Mouse (Mus musculus) stomach, embryonic 15.5 days (tissue): ENCODE data around the gene Gm10142. TPM values are rescaled to one million over a fixed set of nuclear protein-coding genes. Genes with fewer than 3 reads are reported as not detected.
"Not testable (repeated sequence)": the region's sequence is repeated elsewhere in the genome, so short reads cannot be mapped to it uniquely, and the experiment has no call there.

Experiments used
- ATAC-seq: fragments of 200-750 bp; cut with Nextera tagmentation; 2 replicates; pipeline ENCODE4 v1.8.0; 2017; ENCODE audit warnings: low read depth, moderate number of reproducible peaks, moderate TSS enrichment; ENCODE audit not compliant: insufficient read depth, low FRiP score
- H3K27ac ChIP-seq: fragments of 300-500 bp; sonication (generic); 2 replicates; pipeline ENCODE4 v1.5.1; 2015; ENCODE audit warnings: mild to moderate bottlenecking, inconsistent platforms
- H3K27me3 ChIP-seq: fragments of 300-500 bp; sonication (generic); replicated peaks from 2 replicates; pipeline ENCODE4 v1.6.1; 2015; ENCODE audit warnings: inconsistent platforms
- H3K36me3 ChIP-seq: fragments of 300-500 bp; sonication (generic); 2 replicates; pipeline ENCODE4 v1.6.1; 2015; ENCODE audit warnings: inconsistent platforms
- H3K4me1 ChIP-seq: fragments of 300-500 bp; sonication (generic); 2 replicates; pipeline ENCODE4 v1.6.1; 2015; ENCODE audit warnings: inconsistent platforms
- H3K4me2 ChIP-seq: fragments of 300-500 bp; sonication (generic); 2 replicates; pipeline ENCODE4 v1.6.1; 2015; ENCODE audit warnings: mild to moderate bottlenecking, inconsistent platforms
- H3K4me3 ChIP-seq: fragments of 300-500 bp; sonication (generic); replicated peaks from 2 replicates; pipeline ENCODE4 v1.5.1; 2015; ENCODE audit warnings: inconsistent platforms
- H3K9ac ChIP-seq: fragments of 300-500 bp; sonication (generic); 2 replicates; pipeline ENCODE4 v1.6.1; 2015; ENCODE audit warnings: inconsistent platforms
- H3K9me3 ChIP-seq: fragments of 300-500 bp; sonication (generic); 2 replicates; pipeline ENCODE4 v1.6.1; 2016; ENCODE audit warnings: inconsistent platforms
- WGBS: fragments of 180-500 bp; shearing (Covaris S2); methylation state at CpG from one replicate; pipeline ENCODE4 v1.1.7; 2015; 5-methylcytosine and 5-hydroxymethylcytosine counted together
- polyA plus RNA-seq: library from polyadenylated mRNA; unstranded; fragments of >200 nt; fragmentation: Nextera tagmentation; extraction: Ambion mirVana; gene quantifications from 2 replicates; pipeline ENCODE4 v1.2.1, GENCODE M21; 2015

Gm10142 gene
- polyA plus RNA-seq, 1 experiment from 2014 or later, result not detected

DNA sequence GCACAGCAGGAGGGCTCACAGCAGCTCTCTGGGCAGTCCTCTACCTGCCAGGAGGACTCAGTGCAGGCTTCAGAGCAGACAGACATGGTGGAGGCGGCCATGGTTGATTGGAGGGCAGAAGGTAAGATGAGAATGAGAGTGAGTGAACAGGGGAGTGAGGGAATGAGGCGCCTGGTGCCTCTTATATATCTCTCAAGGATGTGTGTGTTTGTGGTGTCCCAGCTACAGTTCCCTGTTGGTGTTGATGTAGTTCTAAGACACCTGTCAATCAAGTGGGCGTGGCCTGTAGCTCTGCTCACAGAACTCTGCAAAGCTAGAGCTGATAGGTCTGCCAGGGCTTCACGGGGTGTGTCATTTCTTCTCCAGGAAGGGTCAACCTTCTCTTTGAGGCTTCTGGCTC lies 18.5 kb upstream of the Gm10142 start, which contains the start of gene Gm9508:
Gene Gm9508, minus strand, starts transcription at position 101 of the 400 bp plus-strand sequence.
- no peaks in the 10 kb centered on the region for H3K36me3 ChIP-seq
- no peak for ATAC-seq
- no peak within 1 kb of the TSS for H3K4me2 ChIP-seq
- no peak within 1 kb of the TSS for H3K4me3 ChIP-seq
- 39% methylated on average over 4 of the region's 4 CpGs for WGBS
- H3K27me3 ChIP-seq, result no peaks in the 10 kb centered on the region
- H3K27ac ChIP-seq, result no peak within 1 kb of the TSS
- H3K4me1 ChIP-seq, result no peaks in the 10 kb centered on the region
- H3K9ac ChIP-seq, result no peak within 1 kb of the TSS
- H3K9me3 ChIP-seq, result no peaks in the 10 kb centered on the region

DNA sequence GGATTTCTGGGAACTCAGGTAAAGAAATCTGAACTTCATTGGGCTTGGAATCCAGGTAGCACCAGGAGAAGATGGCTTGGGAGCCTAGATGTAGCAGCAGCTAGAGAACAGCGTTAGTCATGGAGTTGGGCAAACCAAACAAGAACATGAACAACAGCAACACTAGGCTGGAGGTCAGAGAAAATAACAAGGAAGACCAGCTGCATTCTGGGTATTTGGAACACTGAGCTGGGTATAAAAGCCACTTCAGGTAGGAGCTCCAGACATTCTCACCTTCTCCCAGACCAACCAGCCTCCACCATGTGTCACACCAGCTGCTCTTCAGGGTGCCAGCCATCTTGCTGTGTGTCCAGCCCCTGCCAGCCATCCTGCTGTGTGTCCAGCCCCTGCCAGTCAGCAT lies 9.3 kb upstream of the Gm10142 start, which contains the start of gene Gm10272:
Gene Gm10272, plus strand, starts transcription at position 301 of the 400 bp plus-strand sequence.
- Histone ChIP-seq H3K9me3 (no peaks in the 10 kb centered on the region; the same call in 1 of the 2 replicates), H3K27me3 (no peaks in the 10 kb centered on the region), H3K9ac (no peak within 1 kb of the TSS), H3K36me3 (no peaks in the 10 kb centered on the region), H3K4me2 (no peak within 1 kb of the TSS), H3K4me3 (no peak within 1 kb of the TSS), H3K27ac (no peak within 1 kb of the TSS), H3K4me1 (no peaks in the 10 kb centered on the region)
- 96% methylated on average over 1 of the region's 1 CpGs for WGBS
- no peak for ATAC-seq

DNA sequence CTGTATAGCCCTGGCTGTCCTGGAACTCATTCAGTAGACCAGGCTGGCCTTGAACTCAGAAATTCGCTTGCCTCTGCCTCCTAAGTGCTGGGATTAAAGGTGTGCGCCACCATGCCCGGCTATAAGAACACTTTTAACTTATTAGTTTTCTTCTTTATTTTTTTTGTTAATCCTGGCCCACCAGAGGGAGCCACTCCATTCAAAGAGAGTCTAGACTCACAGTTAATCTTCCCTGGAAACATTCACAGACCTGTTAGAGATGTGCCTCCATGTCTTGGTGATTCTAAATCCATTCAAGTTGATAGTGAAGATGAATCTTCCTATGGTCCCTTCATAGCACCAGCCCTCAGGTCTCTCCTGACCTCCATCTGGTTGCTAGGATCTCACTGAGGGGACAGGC lies 5.8 kb upstream of the Gm10142 start:
- Histone ChIP-seq H3K4me1 (no peaks in the 10 kb centered on the region), H3K36me3 (no peaks in the 10 kb centered on the region), H3K4me2 (no peak overlapping the region), H3K9me3 (no peaks in the 10 kb centered on the region; the same call in 1 of the 2 replicates), H3K9ac (no peak overlapping the region), H3K27me3 (no peaks in the 10 kb centered on the region), H3K27ac (no peak overlapping the region), H3K4me3 (no peak overlapping the region)
- no peak for ATAC-seq
- WGBS, result 79% methylated on average over 3 of the region's 3 CpGs

DNA sequence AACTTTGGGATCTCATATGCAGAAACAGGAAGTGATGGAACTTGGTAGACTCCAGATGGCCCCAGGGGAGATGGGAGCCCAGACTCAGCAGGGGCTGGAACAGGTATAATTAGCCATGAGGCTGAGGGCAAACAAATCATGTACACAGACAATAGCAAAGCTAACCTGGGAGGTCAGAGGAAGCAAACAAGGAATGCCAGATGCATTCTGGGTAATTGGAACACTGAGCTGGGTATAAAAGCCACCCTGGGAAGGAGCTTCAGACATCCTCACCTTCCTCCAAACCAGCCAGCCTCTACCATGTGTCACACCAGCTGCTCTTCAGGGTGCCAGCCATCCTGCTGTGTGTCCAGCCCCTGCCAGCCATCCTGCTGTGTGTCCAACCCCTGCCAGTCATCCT lies 4.5 kb upstream of the Gm10142 start, which contains the start of gene Gm10024:
Gene Gm10024, plus strand, starts transcription at position 301 of the 400 bp plus-strand sequence.
- H3K9ac ChIP-seq, H3K9me3 ChIP-seq, ATAC-seq, H3K36me3 ChIP-seq, H3K27me3 ChIP-seq, H3K4me2 ChIP-seq, H3K4me3 ChIP-seq, H3K27ac ChIP-seq, H3K4me1 ChIP-seq: not testable (repeated sequence)

DNA sequence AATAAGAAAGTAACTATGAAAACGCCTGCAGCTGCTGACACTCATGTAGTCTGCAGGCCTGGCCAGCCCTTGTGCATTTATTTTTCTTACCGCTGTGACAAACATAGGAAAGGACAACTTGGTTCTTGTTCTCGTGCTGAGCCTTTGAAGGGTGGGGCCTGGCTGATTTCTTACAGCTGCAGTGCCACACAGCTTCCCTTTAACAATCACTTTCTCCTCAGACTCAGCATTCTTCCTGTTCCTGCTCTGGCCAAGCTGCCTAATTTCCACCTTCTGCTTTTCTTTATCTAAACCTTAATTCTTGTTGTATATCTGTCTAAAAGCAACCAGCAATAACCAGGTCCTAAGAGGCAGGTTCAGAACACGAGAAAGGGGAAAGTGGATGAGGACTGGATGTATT lies 1.9 kb upstream of the Gm10142 start:
- 51% methylated on average over 4 of the region's 4 CpGs for WGBS
- H3K27ac ChIP-seq, result no peak overlapping the region
- H3K4me1 ChIP-seq, result no peaks in the 10 kb centered on the region
- H3K36me3 ChIP-seq, result no peaks in the 10 kb centered on the region
- H3K4me2 ChIP-seq, result no peak overlapping the region
- no peak for ATAC-seq
- H3K9me3 ChIP-seq, result no peaks in the 10 kb centered on the region
- no peaks in the 10 kb centered on the region for H3K27me3 ChIP-seq
- no peak overlapping the region for H3K4me3 ChIP-seq
- no peak overlapping the region for H3K9ac ChIP-seq

DNA sequence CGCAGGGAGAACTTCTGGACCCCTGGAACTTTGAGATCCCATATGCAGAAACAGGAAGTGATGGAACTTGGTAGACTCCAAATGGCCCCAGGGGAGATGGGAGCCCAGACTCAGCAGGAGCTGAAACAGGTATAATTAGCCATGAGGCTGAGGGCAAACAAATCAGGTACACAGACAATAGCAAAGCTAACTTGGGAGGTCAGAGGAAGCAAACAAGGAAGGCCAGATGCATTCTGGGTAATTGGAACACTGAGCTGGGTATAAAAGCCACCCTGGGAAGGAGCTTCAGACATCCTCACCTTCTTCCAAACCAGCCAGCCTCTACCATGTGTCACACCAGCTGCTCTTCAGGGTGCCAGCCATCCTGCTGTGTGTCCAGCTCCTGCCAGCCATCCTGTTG lies 4.7 kb downstream of the Gm10142 start, which contains the start of gene Krtap12-1:
Gene Krtap12-1, plus strand, starts transcription at position 301 of the 400 bp plus-strand sequence.
- not testable (repeated sequence) for H3K9me3 ChIP-seq

DNA sequence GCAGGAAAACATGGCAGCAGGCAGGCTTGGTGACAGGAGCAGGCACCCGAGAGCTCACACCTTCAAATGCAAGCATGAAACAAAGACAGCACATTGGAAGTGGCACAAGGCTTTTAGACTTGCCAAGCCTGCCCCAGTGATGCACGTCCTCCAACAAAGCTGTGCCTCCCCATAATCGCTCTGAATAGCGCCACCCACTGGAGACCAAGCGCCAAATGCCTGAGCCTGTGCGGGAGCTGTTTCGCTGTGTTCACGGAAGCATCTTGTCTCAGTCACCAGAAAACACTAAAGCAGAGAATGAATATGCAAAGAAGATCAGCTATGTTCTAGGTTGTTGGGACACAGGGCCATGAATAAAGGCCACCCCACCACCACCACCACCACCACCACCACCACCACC lies 9.2 kb downstream of the Gm10142 start:
- no peak overlapping the region for H3K4me3 ChIP-seq
- H3K27ac ChIP-seq, result no peak overlapping the region
- ATAC-seq, result no peak
- no peak overlapping the region for H3K9ac ChIP-seq
- H3K27me3 ChIP-seq, result no peaks in the 10 kb centered on the region
- H3K4me1 ChIP-seq, result no peaks in the 10 kb centered on the region
- 77% methylated on average over 8 of the region's 8 CpGs for WGBS
- no peaks in the 10 kb centered on the region for H3K9me3 ChIP-seq
- no peak overlapping the region for H3K4me2 ChIP-seq
- no peaks in the 10 kb centered on the region for H3K36me3 ChIP-seq

More for the DNA sequence above, 4.7 kb downstream of the Gm10142 start, which contains the start of gene Krtap12-1:
- H3K27ac ChIP-seq, ATAC-seq, H3K4me3 ChIP-seq, H3K36me3 ChIP-seq, H3K4me1 ChIP-seq, H3K4me2 ChIP-seq, H3K9ac ChIP-seq, H3K27me3 ChIP-seq: not testable (repeated sequence)
- WGBS, result 72% methylated on average over 1 of the region's 1 CpGs

DNA sequence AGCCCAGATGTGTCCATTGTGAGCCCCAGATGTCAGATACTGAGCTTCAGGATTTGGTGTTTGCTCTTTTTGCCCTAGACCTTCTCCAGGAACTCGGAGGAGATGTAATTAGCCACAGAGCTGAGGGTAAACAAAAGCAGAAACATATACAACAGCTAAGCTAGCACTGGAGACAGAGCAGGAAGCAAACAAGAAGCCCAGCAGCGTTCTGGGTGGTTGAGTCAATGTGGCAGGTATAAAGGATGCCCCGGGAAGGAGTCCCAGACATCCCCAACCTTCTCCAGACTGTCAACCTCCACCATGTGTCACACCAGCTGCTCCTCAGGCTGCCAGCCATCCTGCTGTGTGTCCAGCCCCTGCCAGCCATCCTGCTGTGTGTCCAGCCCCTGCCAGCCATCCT lies 10.6 kb downstream of the Gm10142 start, which contains the start of gene Gm10100:
Gene Gm10100, plus strand, starts transcription at position 301 of the 400 bp plus-strand sequence.
- no peak within 1 kb of the TSS for H3K27ac ChIP-seq
- no peak within 1 kb of the TSS for H3K4me3 ChIP-seq
- 21% methylated on average over 3 of the region's 3 CpGs for WGBS
- no peak within 1 kb of the TSS for H3K4me2 ChIP-seq
- H3K27me3 ChIP-seq, result no peaks in the 10 kb centered on the region
- no peaks in the 10 kb centered on the region for H3K36me3 ChIP-seq
- ATAC-seq, result no peak
- H3K9ac ChIP-seq, result no peak within 1 kb of the TSS
- no peaks in the 10 kb centered on the region for H3K4me1 ChIP-seq
- no peaks in the 10 kb centered on the region for H3K9me3 ChIP-seq

DNA sequence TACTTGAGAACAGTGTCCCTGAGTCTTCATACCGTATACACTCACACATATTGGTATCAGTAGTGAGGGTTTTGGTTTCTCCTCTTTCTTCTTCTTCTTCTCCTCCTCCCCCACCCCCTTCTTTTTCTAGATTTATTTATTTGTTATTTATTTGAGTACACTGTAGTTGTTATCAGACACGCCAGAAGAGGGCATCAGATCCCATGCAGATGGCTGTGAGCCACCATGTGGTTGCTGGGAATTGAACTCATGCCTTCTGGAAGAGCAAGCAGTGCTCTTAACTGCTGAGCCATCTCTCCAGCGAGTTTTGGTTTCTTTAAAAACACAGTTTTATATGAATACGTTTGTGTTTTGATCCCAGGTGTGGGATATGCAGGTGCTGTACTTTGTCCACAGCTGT lies 12.7 kb downstream of the Gm10142 start:
- Histone ChIP-seq H3K27ac (no peak overlapping the region), H3K4me3 (no peak overlapping the region), H3K4me1 (no peaks in the 10 kb centered on the region), H3K9me3 (no peaks in the 10 kb centered on the region), H3K4me2 (no peak overlapping the region), H3K27me3 (no peaks in the 10 kb centered on the region), H3K9ac (no peak overlapping the region), H3K36me3 (no peaks in the 10 kb centered on the region)
- WGBS, result 57% methylated on average over 4 of the region's 4 CpGs
- ATAC-seq, result no peak

DNA sequence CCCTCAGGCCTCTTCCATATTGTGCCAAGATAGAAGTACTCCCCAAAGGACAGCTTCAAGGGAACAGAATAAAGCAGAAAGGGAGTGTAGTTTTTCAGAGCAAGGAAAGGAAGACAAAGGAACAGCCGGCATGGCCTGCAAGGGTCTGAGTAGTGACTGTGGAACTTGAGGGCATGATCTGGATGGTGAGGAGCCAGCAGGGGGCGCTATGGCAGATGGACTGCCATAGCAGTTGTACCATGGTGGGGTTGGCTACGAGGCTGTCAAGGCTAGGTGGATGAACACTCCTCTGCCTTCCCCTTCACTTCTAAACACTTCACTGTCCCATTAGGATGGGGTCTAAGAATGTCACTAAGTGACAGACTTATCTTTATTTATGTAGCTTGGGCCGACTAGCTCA lies 13.6 kb downstream of the Gm10142 start:
- H3K9ac ChIP-seq, result no peak overlapping the region
- 36% methylated on average over 4 of the region's 4 CpGs for WGBS

DNA sequence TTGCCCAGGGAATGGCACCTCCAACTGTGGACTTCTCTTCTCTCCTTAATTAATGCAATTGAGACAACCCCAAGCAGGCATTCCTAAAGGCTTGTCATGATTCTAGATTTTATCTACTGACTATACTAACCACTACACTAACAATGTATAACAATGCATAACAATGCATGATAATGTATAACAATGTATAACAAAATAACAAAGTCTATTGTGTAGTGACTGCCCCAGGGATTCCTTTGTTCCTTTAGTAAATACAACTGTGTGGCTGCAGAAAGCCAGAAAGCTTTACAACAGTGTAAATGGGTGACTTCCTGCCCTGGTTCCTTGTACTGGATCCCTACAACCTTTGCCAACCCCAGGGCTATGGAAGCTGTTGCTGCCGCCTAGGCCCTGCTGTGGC lies 20.3 kb downstream of the Gm10142 start:
- Histone ChIP-seq H3K36me3 (no peaks in the 10 kb centered on the region), H3K4me3 (no peak overlapping the region), H3K27me3 (no peaks in the 10 kb centered on the region), H3K27ac (no peak overlapping the region), H3K4me2 (no peak overlapping the region), H3K9me3 (no peaks in the 10 kb centered on the region), H3K4me1 (no peaks in the 10 kb centered on the region), H3K9ac (no peak overlapping the region)
- 91% methylated on average over 1 of the region's 1 CpGs for WGBS
- no peak for ATAC-seq

More for the DNA sequence above, 13.6 kb downstream of the Gm10142 start:
- Histone ChIP-seq H3K27me3 (no peaks in the 10 kb centered on the region), H3K4me1 (no peaks in the 10 kb centered on the region), H3K36me3 (no peaks in the 10 kb centered on the region), H3K27ac (no peak overlapping the region), H3K4me2 (no peak overlapping the region), H3K4me3 (no peak overlapping the region), H3K9me3 (no peaks in the 10 kb centered on the region)
- ATAC-seq, result no peak

DNA sequence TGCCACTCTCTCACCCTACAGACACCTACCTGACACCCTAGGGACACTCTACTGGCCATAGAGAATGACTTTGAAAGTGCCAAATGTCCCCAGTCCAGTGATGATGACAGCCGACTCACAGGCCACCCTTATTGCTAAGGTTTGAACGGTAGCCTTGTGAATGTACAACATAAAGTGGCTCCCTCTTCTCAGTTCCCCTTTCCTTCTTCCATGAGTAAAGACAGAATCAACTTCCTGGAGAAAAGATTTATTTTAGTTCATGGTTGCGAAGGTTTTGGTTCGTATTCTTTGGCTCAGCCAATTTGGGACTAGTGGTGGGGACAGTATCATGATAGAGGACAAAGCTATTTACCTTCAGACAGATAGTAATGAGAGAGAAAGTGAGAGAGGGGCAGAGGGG lies 23.3 kb downstream of the Gm10142 start:
- Histone ChIP-seq H3K27ac (no peak overlapping the region), H3K4me3 (no peak overlapping the region), H3K36me3 (no peaks in the 10 kb centered on the region), H3K4me2 (no peak overlapping the region), H3K9ac (no peak overlapping the region), H3K4me1 (no peaks in the 10 kb centered on the region), H3K9me3 (no peaks in the 10 kb centered on the region), H3K27me3 (no peaks in the 10 kb centered on the region)
- WGBS, result 85% methylated on average over 4 of the region's 4 CpGs
- ATAC-seq, result no peak
